Mouse (Mus musculus): ENCODE data around the gene Spcs2.

The Spcs2 gene

DNA sequence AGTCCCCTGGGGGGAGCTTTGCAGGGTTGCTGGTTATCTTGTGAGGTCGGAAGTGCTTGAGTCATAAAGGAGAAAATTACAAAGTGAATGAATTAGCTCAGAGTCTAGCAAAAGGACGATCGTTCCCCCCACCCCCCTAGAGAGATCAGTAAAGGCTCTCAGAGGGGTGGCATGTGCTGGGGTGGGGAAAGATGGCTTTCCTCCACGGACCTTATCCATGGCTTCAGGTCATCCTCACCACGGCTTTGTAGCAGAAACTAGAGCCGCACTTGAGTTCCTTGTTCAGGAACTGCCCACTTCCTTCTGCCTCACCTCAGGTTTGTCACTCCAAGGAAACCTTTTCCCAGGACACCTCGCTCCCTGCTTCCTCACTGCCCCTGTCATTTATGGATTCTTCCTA is at the start of gene Spcs2:
Gene Spcs2 (minus strand): TSS at position 101 of the 400 bp plus-strand sequence.
- no peak for DNase-seq (ENCODE audit: low read depth, low spot score)

DNA sequence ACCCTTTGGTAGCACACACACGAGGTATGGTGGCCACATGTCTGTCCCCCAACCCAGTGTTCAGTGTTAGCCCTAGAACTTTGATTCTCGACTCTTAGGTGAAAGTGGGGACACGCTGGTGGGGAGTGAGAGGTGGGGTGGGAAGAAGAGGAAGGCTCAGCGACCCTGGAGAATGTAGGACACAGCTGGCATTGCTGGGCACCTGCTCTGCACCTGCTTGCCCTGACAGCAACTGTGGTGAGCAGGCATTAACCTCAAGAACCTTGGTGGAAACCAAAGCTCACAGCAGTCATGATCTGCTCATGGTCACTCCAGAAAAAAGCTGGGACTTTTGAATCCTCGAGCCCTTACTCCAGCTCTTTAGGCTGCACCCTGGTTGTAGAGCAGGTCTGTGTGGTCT is 47.8 kb upstream of the Spcs2 start:
- DNase-seq (ENCODE audit: low read depth, low spot score): no peak

DNA sequence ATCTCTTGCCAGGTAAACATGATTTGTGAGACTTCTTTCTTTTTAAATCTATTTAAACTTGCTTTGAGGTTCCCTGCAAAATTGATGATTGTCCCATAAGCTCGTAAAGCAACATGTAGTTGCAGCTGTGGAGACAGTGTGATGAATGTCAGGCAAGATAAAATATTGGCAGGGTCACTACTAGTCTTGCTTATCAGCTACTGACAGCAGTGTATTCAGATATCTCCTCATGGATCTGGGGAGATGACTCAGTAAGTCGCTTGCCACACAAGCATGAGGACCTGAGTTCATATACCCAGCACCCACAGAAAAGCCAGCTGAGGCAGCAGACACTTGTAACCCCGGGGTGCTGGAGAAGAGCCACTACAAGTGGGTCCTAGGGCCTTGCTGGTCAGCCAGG is 44.2 kb upstream of the Spcs2 start:
- no peak for DNase-seq (ENCODE audit: low read depth, low spot score)

DNA sequence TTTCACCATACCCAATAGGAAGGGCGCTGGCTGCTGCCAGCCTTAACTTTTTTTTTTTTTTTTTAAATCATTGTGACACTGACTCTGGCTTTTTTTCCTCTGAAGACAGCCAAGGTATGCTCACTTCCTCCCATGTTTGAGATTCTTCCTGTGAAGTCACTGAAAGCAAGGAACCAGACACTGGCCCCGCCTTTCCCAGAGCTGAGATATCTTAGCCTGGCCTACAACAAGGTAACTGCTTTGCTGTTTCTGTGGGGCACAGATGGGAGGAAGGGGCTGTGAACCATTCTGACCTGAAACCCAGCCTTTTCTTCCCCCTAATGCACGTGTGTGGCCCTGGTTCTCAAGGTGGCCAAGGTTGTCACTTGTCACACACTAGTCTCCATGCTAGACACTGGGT is 43.1 kb upstream of the Spcs2 start:
- no peak for DNase-seq (ENCODE audit: low read depth, low spot score)

GRCm38 (mm10) chr7:99904421-99905005 is 41.3 kb upstream of the Spcs2 start:
- DNase-seq (ENCODE audit: low read depth, low spot score): no peak

GRCm38 (mm10) chr7:99902918-99903665 is 39.8 kb upstream of the Spcs2 start:
- DNase-seq (ENCODE audit: low read depth, low spot score): no peak

DNA sequence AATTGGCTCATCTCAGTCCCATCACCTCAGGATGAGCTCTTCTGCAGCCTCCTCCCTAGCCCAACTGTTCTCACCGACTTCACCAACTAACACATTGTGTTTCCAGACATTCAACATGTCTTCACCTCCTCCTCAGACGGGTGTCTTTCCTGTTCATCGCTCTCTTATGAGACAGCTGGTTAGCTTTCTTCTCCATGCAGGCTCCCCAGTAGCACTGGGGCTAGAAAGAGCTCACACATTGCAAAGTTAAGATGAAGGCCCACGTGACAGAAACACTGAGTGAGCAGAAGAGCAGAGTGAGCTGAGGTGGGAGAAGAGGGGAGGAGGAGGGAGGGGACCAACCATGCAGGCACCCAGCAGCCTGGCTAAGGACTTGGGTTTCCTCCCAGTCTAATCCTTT is 38.9 kb upstream of the Spcs2 start:
- no peak for DNase-seq (ENCODE audit: low read depth, low spot score)

GRCm38 (mm10) chr7:99896905-99897304 is 33.6 kb upstream of the Spcs2 start:
- DNase-seq (ENCODE audit: low read depth, low spot score): no peak

DNA sequence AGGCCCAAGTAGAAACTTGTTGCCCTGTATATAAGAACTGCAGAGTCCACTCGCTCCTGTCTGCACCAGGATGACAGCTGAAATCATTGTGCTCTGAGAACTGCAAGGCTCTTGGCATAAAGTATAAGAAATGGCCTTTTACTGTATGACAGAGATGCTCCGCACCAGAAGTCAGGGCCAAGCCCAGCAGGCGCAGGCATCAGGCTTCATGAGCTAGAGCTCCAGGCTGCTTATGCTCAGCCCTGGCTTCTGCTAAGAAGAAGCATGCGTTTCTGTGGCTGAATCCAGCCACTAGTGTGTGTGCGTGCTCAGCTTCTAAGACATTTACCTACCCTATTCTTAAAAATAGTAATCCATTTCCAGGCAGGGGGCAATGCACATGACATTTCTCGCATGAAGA is 31.2 kb upstream of the Spcs2 start:
- DNase-seq (ENCODE audit: low read depth, low spot score): no peak

GRCm38 (mm10) chr7:99893967-99894366 is 30.7 kb upstream of the Spcs2 start:
- no peak for DNase-seq (ENCODE audit: low read depth, low spot score)

DNA sequence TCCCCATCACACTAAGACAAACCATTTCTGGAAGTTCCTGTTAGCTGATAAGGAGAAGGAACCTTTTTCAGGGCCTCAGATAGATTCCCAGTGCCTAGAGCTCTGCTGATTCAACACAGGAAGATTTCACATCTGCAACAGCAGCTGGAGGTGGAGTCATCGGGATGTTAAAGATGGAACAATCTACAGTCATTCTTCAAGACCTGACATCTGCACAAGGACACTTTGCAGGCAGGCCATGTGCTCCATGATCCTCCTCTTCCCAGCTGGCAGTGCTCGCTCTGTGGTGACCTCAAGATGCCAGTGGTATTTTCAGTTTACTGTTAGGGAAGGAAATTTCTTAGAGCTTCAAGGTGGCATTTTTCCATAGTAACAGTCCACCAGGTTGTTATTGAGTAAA is 29.1 kb upstream of the Spcs2 start:
- no peak for DNase-seq (ENCODE audit: low read depth, low spot score)

DNA sequence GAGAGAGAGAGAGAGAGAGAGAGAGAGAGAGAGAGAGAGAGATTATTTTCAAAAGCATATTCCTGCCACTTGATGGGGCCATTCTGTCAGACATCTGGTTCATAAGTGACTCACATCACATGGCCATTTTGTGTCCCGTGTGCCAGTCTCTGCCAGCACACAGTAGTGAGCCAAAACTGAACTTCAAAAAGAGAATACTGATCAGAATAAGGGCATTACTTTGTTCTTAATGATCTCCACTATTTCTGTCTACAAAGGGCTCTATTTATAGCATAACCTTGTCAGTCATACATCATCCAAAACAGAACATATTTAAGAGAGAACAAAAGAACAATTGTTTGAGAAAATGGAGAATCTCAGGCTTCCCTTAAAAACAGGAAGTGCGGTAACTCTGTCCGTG is 28.2 kb upstream of the Spcs2 start:
- DNase-seq (ENCODE audit: low read depth, low spot score): no peak

GRCm38 (mm10) chr7:99890168-99890755 is 27.0 kb upstream of the Spcs2 start:
- DNase-seq (ENCODE audit: low read depth, low spot score): no peak

DNA sequence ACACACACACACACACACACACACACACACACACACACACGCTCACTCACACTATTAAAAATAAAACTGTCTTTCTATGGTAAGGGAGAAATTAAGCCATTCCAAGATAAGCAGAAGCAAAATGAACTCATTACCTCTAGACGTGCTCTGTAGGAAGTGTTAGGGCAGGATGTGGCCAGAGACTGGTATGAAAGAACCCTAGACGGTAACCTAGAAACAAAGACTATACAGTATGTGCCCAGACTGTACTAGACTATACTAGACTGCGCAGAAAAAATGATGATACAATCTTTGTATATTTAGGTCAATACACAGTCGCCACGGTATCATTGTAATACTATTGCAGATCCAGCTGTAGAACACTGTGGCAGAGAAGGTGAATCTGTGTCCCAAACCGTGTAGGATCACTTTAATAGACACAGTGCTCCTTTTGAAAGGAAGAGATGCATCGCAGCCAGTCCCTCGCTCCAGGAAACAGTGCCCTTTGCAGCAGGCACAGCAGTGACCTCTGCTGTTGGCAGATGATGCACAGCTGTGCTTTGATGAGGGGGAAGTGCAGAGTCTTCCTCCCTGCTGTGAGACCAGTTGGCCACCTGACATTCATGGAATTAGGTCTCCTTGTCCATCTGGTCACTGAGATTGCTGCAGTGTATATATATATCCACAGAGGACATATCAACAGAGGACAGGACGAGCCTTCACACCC is 26.1 kb upstream of the Spcs2 start:
- no peak for DNase-seq (ENCODE audit: low read depth, low spot score)

GRCm38 (mm10) chr7:99887743-99888142 is 24.5 kb upstream of the Spcs2 start:
- DNase-seq (ENCODE audit: low read depth, low spot score): no peak

DNA sequence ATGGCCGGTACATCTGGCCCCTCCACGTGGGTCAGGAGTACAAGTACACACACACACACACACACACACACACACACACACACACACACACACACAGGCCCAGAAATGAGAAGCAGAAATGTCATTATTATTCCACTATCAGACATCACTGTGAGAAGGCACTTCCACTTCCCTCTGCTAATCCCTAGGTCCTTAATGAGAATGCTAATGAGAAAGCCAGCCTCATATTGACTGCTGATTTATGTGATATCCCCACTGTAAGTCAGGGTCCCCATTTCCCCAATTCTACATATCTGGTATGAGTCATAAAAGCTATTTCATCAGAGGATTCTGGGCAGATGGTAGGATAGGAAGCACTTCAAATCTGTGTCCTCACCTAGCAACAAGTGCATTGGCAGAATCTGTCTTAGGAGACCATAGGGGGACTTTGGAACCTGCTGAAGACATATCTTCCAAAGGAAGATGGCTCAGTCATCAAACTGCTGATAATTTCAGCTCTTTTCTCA is 24.0 kb upstream of the Spcs2 start:
- no peak for DNase-seq (ENCODE audit: low read depth, low spot score)

GRCm38 (mm10) chr7:99878254-99878653 is 15.0 kb upstream of the Spcs2 start:
- DNase-seq (ENCODE audit: low read depth, low spot score): no peak

DNA sequence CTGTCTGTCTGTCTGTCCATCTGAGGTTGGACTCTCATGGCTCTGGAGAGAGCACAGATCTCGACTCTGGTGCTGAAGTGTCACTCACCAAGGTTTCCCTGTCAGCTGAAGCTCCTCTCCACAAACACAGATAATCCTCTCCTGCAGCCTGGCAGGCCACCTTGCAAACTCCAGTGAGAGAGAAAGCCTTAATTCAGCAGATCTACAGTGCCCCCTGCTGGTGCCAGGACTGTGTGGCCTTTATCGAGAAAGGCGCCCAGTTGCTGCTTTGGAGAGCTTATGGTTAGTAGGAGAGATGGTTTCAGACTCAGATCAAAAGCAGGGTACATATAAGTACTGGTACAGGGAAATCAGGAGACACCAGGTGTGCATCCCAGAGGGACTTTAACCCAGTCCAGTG is 13.1 kb upstream of the Spcs2 start:
- peak; percentile 31 for DNase-seq (ENCODE audit: low read depth, low spot score)

- no peak for DNase-seq (ENCODE audit: low read depth, low spot score)
These were observed 12.6 kb upstream of the Spcs2 start for GRCm38 (mm10) chr7:99875891-99876290.

DNA sequence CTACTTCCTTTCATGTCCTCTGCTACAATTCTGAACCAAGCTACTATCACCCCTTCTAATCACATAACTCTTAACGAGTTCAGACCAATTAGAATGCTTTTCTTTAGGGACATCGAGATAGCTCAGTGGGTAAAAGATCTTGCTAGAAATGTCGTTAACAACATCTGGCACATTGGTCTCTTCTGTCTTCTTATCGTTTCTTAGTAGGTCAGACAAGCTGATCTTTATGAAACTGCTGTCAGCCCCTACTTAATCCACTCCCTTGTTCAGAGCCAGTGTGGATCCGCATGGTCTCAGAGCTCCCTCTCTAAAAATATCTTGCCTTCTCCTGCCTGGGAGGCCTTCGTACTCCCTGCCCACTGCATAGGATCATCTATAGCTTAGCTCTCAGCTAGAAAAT is 10.7 kb upstream of the Spcs2 start:
- DNase-seq (ENCODE audit: low read depth, low spot score): no peak

- no peak for DNase-seq (ENCODE audit: low read depth, low spot score)
These were observed 6.0 kb upstream of the Spcs2 start for GRCm38 (mm10) chr7:99869296-99869695.

- DNase-seq (ENCODE audit: low read depth, low spot score): no peak
These were observed 2.0 kb upstream of the Spcs2 start for GRCm38 (mm10) chr7:99865219-99865618.
